Mouse (Mus musculus) effector memory CD4-positive, alpha-beta T cell, adult 7 months (primary cell): ENCODE measurements around the gene Zfp36. TPM values are rescaled to one million over a fixed set of nuclear protein-coding genes. Genes with fewer than 3 reads are reported as not detected.

Experiments
- polyA plus RNA-seq: library from polyadenylated mRNA; unstranded; fragments of 100-300 nt; shearing (Covaris generic); gene quantifications from one replicate; pipeline ENCODE4 v1.2.1, GENCODE M21; 2017

Gene Zfp36
- 606 TPM for polyA plus RNA-seq

DNA sequence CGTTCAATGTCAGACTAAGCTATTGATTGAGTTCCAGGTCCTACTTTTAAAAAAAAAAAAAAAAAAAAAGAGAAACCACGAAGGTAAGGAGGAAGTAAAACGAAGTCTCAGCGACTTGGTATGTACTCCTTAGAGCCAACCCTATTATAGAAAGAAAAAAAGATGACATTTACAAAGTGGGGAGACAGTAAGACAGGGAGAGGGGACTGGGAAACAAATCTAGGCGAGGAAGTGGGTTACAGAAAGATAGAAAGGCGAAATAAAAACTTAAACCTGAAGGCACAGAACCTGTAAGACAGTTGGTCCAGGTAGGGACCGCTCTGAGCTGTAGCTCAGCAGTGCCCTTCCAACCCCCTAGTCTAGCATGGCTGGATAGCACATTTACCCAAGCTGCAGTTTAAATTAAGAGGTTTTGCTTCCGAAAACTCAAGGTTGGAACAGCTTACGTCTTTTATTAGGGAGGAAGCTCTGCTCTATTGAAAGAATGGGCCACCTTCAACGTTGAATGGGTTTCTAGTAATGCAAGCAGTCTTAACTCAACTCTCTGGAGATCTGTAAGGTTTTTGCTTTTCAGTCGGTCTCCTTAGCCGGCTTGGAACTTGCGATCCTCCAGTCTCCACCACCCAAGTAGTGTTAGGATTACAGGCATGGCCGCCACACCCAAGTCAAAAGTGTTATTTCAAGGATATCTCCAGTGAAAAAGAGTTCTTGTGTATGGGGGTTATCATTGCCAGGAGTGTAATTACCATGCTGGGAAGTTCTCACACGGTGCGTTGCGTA, at the start of gene Zfp36:
TSS of gene Zfp36 (minus strand) at position 17 of the 780 bp plus-strand sequence.

DNA sequence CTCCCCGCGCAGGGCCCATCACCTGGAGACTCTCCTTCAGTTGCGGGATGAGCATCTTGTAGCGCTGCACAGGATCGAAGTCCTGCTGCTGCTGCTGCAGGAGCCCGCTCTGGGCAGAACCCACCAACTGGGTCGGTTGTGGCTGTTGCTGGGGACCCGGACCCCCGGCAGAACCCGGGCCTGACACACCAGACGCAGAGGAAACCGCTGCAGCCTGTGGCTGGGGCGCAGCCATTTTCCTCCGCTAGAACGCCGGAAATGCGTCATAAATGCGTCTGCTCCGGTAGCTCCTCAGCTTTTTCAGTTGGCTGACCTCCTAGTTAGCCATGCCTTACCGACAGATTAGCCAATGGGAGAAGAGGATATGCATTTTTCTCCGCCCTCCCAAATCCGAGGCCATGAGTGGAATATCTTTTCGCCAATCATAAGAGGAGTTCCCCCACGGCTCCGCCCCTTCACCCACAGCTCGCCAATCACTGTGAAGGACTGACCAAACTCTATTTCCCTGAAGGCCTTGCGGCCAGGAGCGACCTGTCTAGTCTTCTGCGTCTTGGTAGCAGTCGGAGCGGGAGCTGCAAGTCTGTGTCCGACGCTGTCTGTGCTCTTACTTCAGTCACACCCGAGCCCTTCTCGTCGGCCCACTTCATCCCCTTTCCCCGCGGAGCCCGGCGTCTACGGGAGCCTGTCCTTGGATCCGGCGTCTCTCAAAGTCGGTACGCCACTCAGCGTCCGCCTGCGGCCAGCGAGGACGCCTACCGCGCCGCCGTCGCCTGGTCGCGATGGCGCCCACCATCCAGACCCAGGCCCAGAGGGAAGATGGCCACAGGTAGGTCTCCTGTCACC, 12.6 kb upstream of the Zfp36 start, which contains the start of the genes Med29 and Paf1:
TSS of gene Med29 (minus strand) at position 280 of the 843 bp plus-strand sequence.
TSS of gene Paf1 (plus strand) at position 523 of the 843 bp plus-strand sequence.

DNA sequence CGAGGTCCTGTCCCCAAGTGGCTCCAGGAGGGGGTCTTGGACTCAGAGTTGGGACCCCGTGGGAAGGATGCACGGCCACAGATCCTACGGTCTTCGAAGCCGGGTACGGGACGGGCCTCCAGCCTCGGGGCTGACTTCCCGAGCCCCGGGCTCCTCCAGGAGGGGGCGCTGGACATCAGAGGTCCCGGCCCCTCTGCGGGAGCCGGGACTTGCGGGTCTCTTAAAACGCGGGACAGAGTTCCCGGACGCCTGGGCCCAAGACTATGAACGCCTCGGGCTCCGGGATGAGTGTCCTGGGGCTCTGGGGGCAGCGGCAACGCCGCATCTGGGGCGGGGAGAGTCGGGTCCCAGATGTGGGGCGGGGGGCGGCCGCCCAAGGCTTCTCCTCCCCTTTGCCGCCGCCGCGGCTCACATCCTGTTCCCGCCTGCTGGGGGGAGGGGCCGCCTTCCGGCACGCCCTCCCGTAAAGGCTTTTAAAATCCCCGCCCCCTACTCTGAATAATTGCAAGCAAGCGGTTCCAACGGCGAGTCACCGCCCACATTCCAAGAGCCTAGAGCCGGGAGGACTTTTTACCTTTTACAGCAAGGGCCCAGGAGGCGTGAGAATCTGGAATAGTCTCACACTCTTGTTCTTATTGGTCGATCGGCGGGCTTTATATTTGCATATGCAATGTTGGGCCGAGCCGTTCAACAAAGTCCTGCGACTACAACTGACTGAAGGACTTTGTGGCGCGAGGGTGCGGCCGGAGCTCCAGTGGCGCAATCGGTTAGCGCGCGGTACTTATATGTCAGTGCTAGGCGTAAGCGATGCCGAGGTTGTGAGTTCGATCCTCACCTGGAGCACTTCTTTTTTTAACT, 7.6 kb downstream of the Zfp36 start, which contains the start of gene Plekhg2:
TSS of gene Plekhg2 (minus strand) at position 349 of the 858 bp plus-strand sequence.

DNA sequence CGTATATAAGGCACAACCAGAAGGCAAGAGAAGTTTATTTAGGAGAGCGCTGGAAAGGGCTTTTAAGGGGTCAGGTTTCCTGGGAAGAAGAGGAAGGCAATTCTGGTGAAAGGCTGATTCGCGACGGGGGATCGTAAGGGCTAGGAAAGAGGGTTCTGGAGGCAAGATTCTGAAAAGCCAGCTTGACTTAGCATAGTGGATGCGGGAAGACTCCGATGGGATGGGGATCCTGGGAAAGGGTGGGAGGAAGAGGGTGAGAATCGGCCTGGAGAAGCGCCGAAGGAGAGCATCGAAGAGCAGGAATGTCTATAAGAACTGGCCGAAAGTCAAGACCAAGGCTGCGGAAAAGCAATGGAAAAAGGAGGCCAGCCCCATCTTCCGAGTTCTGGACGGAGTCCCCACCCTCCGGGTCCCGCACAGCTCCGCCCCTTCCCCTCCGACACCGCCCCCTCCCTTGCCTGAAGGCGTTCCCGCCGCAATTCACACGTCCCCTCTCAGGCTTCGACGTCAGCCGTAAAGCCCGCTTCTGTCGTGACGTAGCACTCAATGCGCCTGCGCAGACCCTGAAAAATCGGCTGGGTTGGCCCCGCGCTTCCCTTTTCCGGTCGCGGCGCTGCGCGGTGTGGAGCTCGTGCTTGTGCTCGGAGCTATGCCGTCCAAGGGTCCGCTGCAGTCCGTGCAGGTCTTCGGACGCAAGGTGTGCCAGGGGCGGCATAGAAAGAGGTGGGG, 29.7 kb downstream of the Zfp36 start, which contains the start of gene Rps16:
TSS of gene Rps16 (plus strand) at position 498 of the 729 bp plus-strand sequence.

DNA sequence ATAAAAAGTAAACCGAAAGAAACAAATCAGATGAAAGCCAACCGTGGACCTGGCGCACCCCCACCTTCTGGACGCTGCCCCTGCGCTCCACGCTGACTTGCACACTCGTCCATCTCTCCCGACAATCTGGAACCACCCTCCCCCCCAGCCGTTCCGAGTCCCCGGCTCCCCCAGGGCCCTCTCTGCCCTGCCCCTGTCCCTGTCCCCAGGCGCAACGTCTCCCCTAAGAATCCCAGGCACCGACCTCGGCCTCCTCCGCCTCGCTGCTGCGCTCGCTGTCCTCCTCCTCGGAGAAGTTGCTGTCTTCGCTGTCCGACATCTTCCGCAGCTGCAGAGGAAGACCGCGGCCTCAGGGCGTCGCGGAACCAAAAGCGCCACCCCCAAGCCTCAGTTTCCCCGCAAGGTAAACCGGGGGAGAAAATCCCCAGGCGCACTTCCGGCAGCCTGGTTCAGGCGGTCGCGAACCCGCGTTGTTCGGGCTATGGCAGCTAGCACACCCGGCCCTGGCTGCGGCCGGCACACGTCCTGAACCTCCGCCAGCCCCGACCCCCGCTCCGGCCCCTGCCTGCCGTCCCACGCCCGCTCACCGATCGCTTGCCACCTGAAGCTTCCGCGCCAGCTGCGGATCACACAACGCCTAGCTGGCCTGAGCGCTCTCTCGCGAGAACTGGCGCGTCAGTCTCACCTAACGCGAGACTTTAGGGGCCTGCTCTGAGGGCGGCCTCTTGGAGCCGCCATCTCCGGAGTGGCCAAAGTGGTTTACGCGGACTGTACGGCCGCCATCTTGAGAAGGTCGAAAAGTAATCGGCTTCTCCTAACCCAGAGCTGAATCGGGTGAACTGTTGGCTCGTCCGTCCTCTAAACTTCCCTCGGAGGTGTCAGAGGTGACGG, 41.7 kb downstream of the Zfp36 start, which contains the start of gene Supt5:
TSS of gene Supt5 (minus strand) at position 639 of the 891 bp plus-strand sequence.

Other genes starting within 250 kb of the Zfp36 start
- 180 TPM for gene Fbl, start 210.5 kb downstream of the Zfp36 start, polyA plus RNA-seq
- 10.2 TPM for gene Dyrk1b, start 200.8 kb downstream of the Zfp36 start, polyA plus RNA-seq
- gene Eid2, start 112.4 kb downstream of the Zfp36 start, polyA plus RNA-seq = 13.7 TPM
- gene Eid2b, start 102.5 kb downstream of the Zfp36 start, polyA plus RNA-seq = 0.79 TPM
- gene Selenov, start 89.1 kb downstream of the Zfp36 start, polyA plus RNA-seq = 0.40 TPM
- gene Dll3, start 78.0 kb downstream of the Zfp36 start, polyA plus RNA-seq = not detected
- 51.7 TPM for gene Timm50, start 68.2 kb downstream of the Zfp36 start, polyA plus RNA-seq
- gene Supt5, start 41.5 kb downstream of the Zfp36 start, polyA plus RNA-seq = 172 TPM
- 871 TPM for gene Rps16, start 29.6 kb downstream of the Zfp36 start, polyA plus RNA-seq
- gene Plekhg2, start 7.7 kb downstream of the Zfp36 start, polyA plus RNA-seq = 21.7 TPM
- 20.2 TPM for gene Med29, start 12.5 kb upstream of the Zfp36 start, polyA plus RNA-seq
- gene Paf1, start 12.7 kb upstream of the Zfp36 start, polyA plus RNA-seq = 160 TPM
- 550 TPM for gene Gmfg, start 57.2 kb upstream of the Zfp36 start, polyA plus RNA-seq
- gene Lrfn1, start 71.7 kb upstream of the Zfp36 start, polyA plus RNA-seq = 0.88 TPM
- not detected for gene Ifnl2, start 130.2 kb upstream of the Zfp36 start, polyA plus RNA-seq
- not detected for gene Ifnl3, start 142.6 kb upstream of the Zfp36 start, polyA plus RNA-seq
- gene Sycn, start 160.6 kb upstream of the Zfp36 start, polyA plus RNA-seq = not detected
- gene Nccrp1, start 167.0 kb upstream of the Zfp36 start, polyA plus RNA-seq = 4.0 TPM
- gene Samd4b, start 217.9 kb upstream of the Zfp36 start, polyA plus RNA-seq = 72.4 TPM
- 9.0 TPM for gene Pak4, start 217.9 kb upstream of the Zfp36 start, polyA plus RNA-seq